Mouse (Mus musculus) layer of hippocampus, adult 2 months (tissue): ENCODE results near the gene Cyp4f17. TPM values are rescaled to one million over a fixed set of nuclear protein-coding genes. Genes with fewer than 3 reads are reported as not detected.
"Not testable (repeated sequence)": the region's sequence is repeated elsewhere in the genome, so short reads cannot be mapped to it uniquely, and the experiment has no call there.

Experiments used
- DNase-seq, 2 experiments: peaks; one replicate each; pipeline ENCODE4 v3.0.0; 2022; ENCODE audit warnings: low spot score in 2 of 2
- H3K27ac ChIP-seq: fragments of 200-600 bp; 2 replicates; pipeline ENCODE4 v1.8.1; 2022
- H3K4me3 ChIP-seq: fragments of 200-600 bp; 2 replicates; pipeline ENCODE4 v1.8.1; 2022; ENCODE audit warnings: mild to moderate bottlenecking
- CTCF ChIP-seq: fragments of 200-600 bp; conservative IDR thresholded peaks from 2 replicates; pipeline ENCODE4 v1.8.1; 2022; ENCODE audit warnings: antibody characterized with exemption, mild to moderate bottlenecking, moderate library complexity
- total RNA-seq, 2 experiments: library from RNA; stranded (reverse); gene quantifications; 2 replicates each; pipeline ENCODE4 v1.2.3; 2021

Cyp4f17 gene
- total RNA-seq, 2 experiments from 2014 or later: 3.2 to 4.4 TPM

- TF ChIP-seq CTCF: no peak
- Histone ChIP-seq H3K27ac (no peak overlapping the region; the same call in 1 of the 2 replicates), H3K4me3 (peak overlapping the region; percentile 52)
- DNase-seq: no peak
Observed at GRCm38 (mm10) chr17:32536867-32537250, 31.0 kb downstream of the Cyp4f17 start.

DNA sequence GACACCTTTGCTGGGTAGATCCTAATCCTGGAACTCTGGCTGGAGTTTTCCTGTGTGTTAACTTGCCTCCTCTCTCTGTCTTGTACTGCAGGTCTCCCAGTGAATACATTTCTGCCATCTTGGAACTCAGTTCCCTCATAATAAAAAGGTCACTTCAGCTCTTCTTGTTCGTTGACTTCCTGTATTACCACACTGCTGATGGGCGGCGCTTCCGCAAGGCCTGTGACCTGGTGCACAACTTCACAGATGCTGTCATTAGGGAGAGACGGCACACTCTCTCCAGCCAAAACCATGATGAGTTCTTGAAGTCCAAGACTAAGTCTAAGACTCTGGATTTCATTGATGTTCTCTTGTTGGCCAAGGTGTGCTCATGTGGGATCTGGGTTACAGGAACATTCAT is 38.9 kb downstream of the Cyp4f17 start:
- H3K4me3 ChIP-seq, DNase-seq, H3K27ac ChIP-seq: not testable (repeated sequence)

DNA sequence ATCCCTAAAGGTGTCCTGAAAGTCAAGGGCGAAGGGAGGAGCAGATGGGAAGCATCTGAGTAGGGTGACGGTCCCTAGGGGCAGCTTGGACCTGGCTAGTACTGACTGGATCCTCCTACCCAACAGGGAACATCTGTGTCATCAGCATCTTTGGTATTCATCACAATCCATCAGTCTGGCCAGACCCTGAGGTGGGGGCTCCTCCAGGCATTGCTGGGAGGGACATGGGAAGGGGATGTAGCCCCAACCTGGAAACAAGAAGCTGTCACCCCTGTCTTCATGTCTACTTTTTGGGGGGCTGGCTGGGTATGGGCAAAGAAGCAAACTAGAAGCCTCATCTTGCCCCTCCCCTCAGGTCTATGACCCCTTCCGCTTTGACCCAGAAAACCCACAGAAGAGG is 44.5 kb downstream of the Cyp4f17 start:
- DNase-seq, H3K27ac ChIP-seq, H3K4me3 ChIP-seq: not testable (repeated sequence)

DNA sequence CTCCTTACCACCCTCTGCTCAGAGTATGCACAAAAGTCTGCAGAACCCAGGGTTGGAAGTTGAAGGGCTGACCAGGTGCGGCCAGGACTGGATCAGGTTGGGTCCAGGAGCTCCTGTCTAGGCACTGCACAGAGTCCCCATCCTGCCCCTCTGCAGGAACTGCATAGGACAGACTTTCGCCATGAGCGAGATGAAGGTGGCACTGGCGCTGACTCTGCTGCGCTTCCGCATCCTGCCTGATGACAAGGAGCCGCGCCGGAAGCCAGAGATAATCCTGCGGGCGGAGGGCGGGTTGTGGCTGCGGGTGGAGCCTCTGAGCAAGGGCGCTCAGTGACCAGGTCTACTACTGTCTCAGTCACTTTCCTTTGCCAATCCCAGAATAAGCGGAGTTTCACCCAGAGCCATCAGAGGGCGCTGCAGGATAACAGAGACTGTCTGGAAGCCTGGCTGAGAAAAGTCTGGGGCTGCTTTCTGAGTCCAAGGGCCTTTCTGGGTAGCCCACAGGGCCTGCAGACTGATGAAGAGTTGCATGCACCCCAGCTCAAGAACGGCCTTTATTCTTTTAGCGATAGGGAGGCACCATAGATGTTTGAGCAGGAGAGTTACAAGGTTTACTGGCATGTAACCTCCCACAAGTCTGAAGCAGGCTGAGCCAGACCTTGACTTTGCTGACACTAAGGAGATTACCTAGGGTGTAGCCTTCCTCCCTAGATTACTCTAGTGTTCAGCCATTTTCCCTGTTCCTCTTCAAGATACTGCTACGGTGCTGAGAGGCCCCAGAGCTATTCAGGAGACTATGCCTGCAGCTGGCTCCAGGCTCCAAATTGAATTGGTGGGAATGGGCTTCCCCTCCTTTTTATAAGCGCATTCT is 45.3 kb downstream of the Cyp4f17 start:
- no peak overlapping the region for H3K27ac ChIP-seq
- peak overlapping the region; percentile 45 for H3K4me3 ChIP-seq
- peak; percentile 86 for TF ChIP-seq CTCF
- peak; percentile 77 to 82 for DNase-seq

DNA sequence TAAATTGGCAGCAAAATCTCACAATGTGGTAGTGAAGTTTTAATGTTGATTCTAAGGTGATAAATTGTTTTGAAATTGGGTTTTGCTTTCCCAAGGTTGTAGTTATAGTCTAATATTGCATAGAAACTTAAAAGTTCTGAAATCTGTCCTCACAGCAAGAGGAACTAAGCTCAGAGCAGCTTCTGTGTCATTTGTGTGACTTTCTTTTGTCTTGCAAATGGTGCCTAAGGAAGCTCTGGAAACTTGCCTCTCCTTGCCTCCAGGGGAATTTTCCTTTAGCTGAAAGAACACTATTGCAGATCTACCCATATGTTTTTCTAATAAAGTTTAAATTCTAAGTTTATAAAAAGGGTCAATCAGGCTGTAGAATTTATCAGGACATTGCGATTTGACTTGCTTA is 47.2 kb downstream of the Cyp4f17 start:
- DNase-seq, H3K4me3 ChIP-seq: not testable (repeated sequence)

DNA sequence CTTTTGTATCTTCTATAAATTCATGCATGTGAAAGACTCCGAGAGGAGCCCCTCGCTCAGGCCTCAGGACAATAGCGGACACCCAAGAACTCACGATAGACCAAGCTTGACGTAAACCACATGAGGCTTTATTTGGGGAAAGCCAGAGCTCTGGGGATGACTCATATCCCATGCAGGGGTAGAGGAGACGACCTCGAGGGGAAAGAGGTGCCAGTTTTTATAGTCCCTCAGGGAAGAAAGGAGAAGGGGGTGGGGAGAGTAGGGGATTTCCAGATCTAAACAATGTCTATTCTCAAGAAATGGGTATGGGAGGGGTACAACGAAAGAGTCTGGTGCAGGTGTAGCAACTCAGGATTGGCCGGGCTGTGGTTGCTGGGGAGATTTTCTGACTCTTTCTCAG is 48.5 kb downstream of the Cyp4f17 start:
- H3K27ac ChIP-seq, DNase-seq, H3K4me3 ChIP-seq: not testable (repeated sequence)

More for the DNA sequence above, 47.2 kb downstream of the Cyp4f17 start:
- not testable (repeated sequence) for H3K27ac ChIP-seq

GRCm38 (mm10) chr17:32563301-32563700 is 57.5 kb downstream of the Cyp4f17 start:
- H3K4me3 ChIP-seq, H3K27ac ChIP-seq, DNase-seq: not testable (repeated sequence)

GRCm38 (mm10) chr17:32573286-32573685 is 67.4 kb downstream of the Cyp4f17 start:
- not testable (repeated sequence) for DNase-seq, H3K27ac ChIP-seq, H3K4me3 ChIP-seq

- H3K4me3 ChIP-seq: no peak overlapping the region
- no peak for DNase-seq
Observed at GRCm38 (mm10) chr17:32577496-32578186, 71.8 kb downstream of the Cyp4f17 start.

More at GRCm38 (mm10) chr17:32577496-32578186, 71.8 kb downstream of the Cyp4f17 start:
- H3K27ac ChIP-seq: no peak overlapping the region
- TF ChIP-seq CTCF: no peak

Other genes with a start within 250 kb of the Cyp4f17 start
- 100 to 1,000 TPM; 103 to 121 TPM for gene Brd4, start 221.3 kb upstream of the Cyp4f17 start, total RNA-seq
- gene Akap8, start 184.8 kb upstream of the Cyp4f17 start, total RNA-seq: 100 to 1,000 TPM in 1 of 2 experiments, 10 to 100 TPM in 1; 99.2 to 112 TPM
- 100 to 1,000 TPM; 220 to 238 TPM for gene Akap8l, start 155.4 kb upstream of the Cyp4f17 start, total RNA-seq
- 10 to 100 TPM; 55.0 to 57.2 TPM for gene Wiz, start 116.6 kb upstream of the Cyp4f17 start, total RNA-seq
- 1 to 10 TPM; 2.9 to 4.6 TPM for gene Rasal3, start 102.5 kb upstream of the Cyp4f17 start, total RNA-seq
- gene Pglyrp2, start 81.9 kb upstream of the Cyp4f17 start, total RNA-seq: not detected
- not detected for gene Cyp4f39, start 53.3 kb upstream of the Cyp4f17 start, total RNA-seq
- gene Cyp4f16, start 30.5 kb downstream of the Cyp4f17 start, total RNA-seq: 1 to 10 TPM; 8.7 to 8.8 TPM
- gene Cyp4f37, start 115.3 kb downstream of the Cyp4f17 start, total RNA-seq: not detected
- gene Cyp4f40, start 152.8 kb downstream of the Cyp4f17 start, total RNA-seq: not detected
- 10 to 100 TPM; 16.7 to 20.7 TPM for gene Cyp4f15, start 179.6 kb downstream of the Cyp4f17 start, total RNA-seq